Mouse (Mus musculus): ENCODE data around the gene Unkl. TPM values are rescaled to one million over a fixed set of nuclear protein-coding genes. Genes with fewer than 3 reads are reported as not detected.
"Not testable (repeated sequence)": the region's sequence is repeated elsewhere in the genome, so short reads cannot be mapped to it uniquely, and the experiment has no call there.

Unkl gene
- polyA plus RNA-seq, 1 experiment from 2014 or later, result 9.7 TPM

GRCm38 (mm10) chr17:25220746-25221145 is 32.5 kb downstream of the Unkl start:
- no peak for ATAC-seq (ENCODE audit: insufficient number of reproducible peaks, insufficient read depth, low FRiP score, low TSS enrichment, low read depth)
- H3K4me1 ChIP-seq, result peaks cover 19% of the 10 kb centered on the region
- no peaks in the 10 kb centered on the region for H3K27me3 ChIP-seq
- H3K4me3 ChIP-seq, result no peak overlapping the region
- H3K27ac ChIP-seq, result peak overlapping the region; percentile 66; the same call in 1 of the 2 replicates
- no peak overlapping the region for H3K9ac ChIP-seq
- H3K36me3 ChIP-seq, result peaks cover 63% of the 10 kb centered on the region
- no peak overlapping the region for H3K4me2 ChIP-seq
- no peaks in the 10 kb centered on the region for H3K9me3 ChIP-seq
- 72% methylated on average over 1 of the region's 1 CpGs for WGBS

- peak overlapping the region; percentile 57 for H3K9ac ChIP-seq
- no peaks in the 10 kb centered on the region for H3K27me3 ChIP-seq
- H3K4me3 ChIP-seq, result peak overlapping the region; percentile 41
- ATAC-seq (ENCODE audit: insufficient number of reproducible peaks, insufficient read depth, low FRiP score, low TSS enrichment, low read depth), result peak; percentile 74; the same call in 1 of the 2 replicates
- no peaks in the 10 kb centered on the region for H3K9me3 ChIP-seq
- peak overlapping the region; percentile 66 for H3K4me2 ChIP-seq
- 3% methylated on average over 15 of the region's 30 CpGs for WGBS
- peak overlapping the region; percentile 66 for H3K27ac ChIP-seq
- H3K4me1 ChIP-seq, result peaks cover 19% of the 10 kb centered on the region
- peaks cover 64% of the 10 kb centered on the region for H3K36me3 ChIP-seq
These were observed 33.8 kb downstream of the Unkl start for GRCm38 (mm10) chr17:25221821-25222503.

- H3K27me3 ChIP-seq, H3K9me3 ChIP-seq, H3K27ac ChIP-seq: not testable (repeated sequence)
- H3K9ac ChIP-seq, result peak overlapping the region; percentile 55
- WGBS, result 12% methylated on average over 16 of the region's 28 CpGs
- peak; percentile 78; the same call in 1 of the 2 replicates for ATAC-seq (ENCODE audit: insufficient number of reproducible peaks, insufficient read depth, low FRiP score, low TSS enrichment, low read depth)
- H3K4me3 ChIP-seq, result peak overlapping the region; percentile 41
- peak overlapping the region; percentile 66 for H3K4me2 ChIP-seq
- H3K36me3 ChIP-seq, result peaks cover 65% of the 10 kb centered on the region
- peaks cover 19% of the 10 kb centered on the region for H3K4me1 ChIP-seq
These were observed 34.3 kb downstream of the Unkl start for GRCm38 (mm10) chr17:25222504-25222940.

GRCm38 (mm10) chr17:25222951-25223601 is 34.9 kb downstream of the Unkl start:
- Histone ChIP-seq H3K36me3 (peaks cover 64% of the 10 kb centered on the region), H3K4me2 (peak overlapping the region; percentile 66), H3K27ac (no peak overlapping the region), H3K9ac (no peak overlapping the region), H3K4me3 (peak overlapping the region; percentile 41), H3K27me3 (no peaks in the 10 kb centered on the region), H3K4me1 (peaks cover 19% of the 10 kb centered on the region), H3K9me3 (no peaks in the 10 kb centered on the region)
- ATAC-seq (ENCODE audit: insufficient number of reproducible peaks, insufficient read depth, low FRiP score, low TSS enrichment, low read depth), result no peak
- WGBS, result 37% methylated on average over 6 of the region's 6 CpGs

- Histone ChIP-seq H3K9me3 (no peaks in the 10 kb centered on the region), H3K4me3 (no peak overlapping the region), H3K27me3 (no peaks in the 10 kb centered on the region), H3K27ac (no peak overlapping the region), H3K9ac (no peak overlapping the region), H3K4me1 (peaks cover 19% of the 10 kb centered on the region), H3K36me3 (peaks cover 62% of the 10 kb centered on the region), H3K4me2 (no peak overlapping the region)
- WGBS, result 88% methylated on average over 7 of the region's 7 CpGs
- no peak for ATAC-seq (ENCODE audit: insufficient number of reproducible peaks, insufficient read depth, low FRiP score, low TSS enrichment, low read depth)
These were observed 36.5 kb downstream of the Unkl start for GRCm38 (mm10) chr17:25224586-25225222.

- Histone ChIP-seq H3K4me1 (peaks cover 18% of the 10 kb centered on the region), H3K36me3 (peaks cover 63% of the 10 kb centered on the region), H3K4me2 (no peak overlapping the region), H3K4me3 (no peak overlapping the region), H3K9me3 (no peaks in the 10 kb centered on the region), H3K9ac (no peak overlapping the region), H3K27me3 (no peaks in the 10 kb centered on the region), H3K27ac (no peak overlapping the region)
- ATAC-seq (ENCODE audit: insufficient number of reproducible peaks, insufficient read depth, low FRiP score, low TSS enrichment, low read depth), result no peak
- 85% methylated on average over 4 of the region's 4 CpGs for WGBS
These were observed 37.5 kb downstream of the Unkl start for GRCm38 (mm10) chr17:25225659-25226058.

- H3K9ac ChIP-seq, result no peak overlapping the region
- 88% methylated on average over 5 of the region's 5 CpGs for WGBS
- no peak for ATAC-seq (ENCODE audit: insufficient number of reproducible peaks, insufficient read depth, low FRiP score, low TSS enrichment, low read depth)
- H3K4me3 ChIP-seq, result no peak overlapping the region
- no peaks in the 10 kb centered on the region for H3K27me3 ChIP-seq
- H3K9me3 ChIP-seq, result no peaks in the 10 kb centered on the region
- H3K4me2 ChIP-seq, result no peak overlapping the region
- no peaks in the 10 kb centered on the region; the same call in 1 of the 2 replicates for H3K4me1 ChIP-seq
- H3K36me3 ChIP-seq, result peaks cover 72% of the 10 kb centered on the region
- H3K27ac ChIP-seq, result no peak overlapping the region
These were observed 39.8 kb downstream of the Unkl start for GRCm38 (mm10) chr17:25227991-25228390.

- H3K9me3 ChIP-seq; H3K4me3 ChIP-seq; H3K27ac ChIP-seq; H3K27me3 ChIP-seq; H3K4me2 ChIP-seq; H3K4me1 ChIP-seq; ATAC-seq (ENCODE audit: insufficient number of reproducible peaks, insufficient read depth, low FRiP score, low TSS enrichment, low read depth); H3K9ac ChIP-seq: not testable (repeated sequence)
- 72% methylated on average over 17 of the region's 17 CpGs for WGBS
- peaks cover 67% of the 10 kb centered on the region for H3K36me3 ChIP-seq
These were observed 41.9 kb downstream of the Unkl start for GRCm38 (mm10) chr17:25230014-25230655.

GRCm38 (mm10) chr17:25230700-25231099 is 42.5 kb downstream of the Unkl start:
- no peak overlapping the region for H3K27ac ChIP-seq
- no peak overlapping the region for H3K4me2 ChIP-seq
- H3K9me3 ChIP-seq, result no peaks in the 10 kb centered on the region
- H3K9ac ChIP-seq, result no peak overlapping the region
- no peaks in the 10 kb centered on the region for H3K27me3 ChIP-seq
- no peak for ATAC-seq (ENCODE audit: insufficient number of reproducible peaks, insufficient read depth, low FRiP score, low TSS enrichment, low read depth)
- H3K4me3 ChIP-seq, result no peak overlapping the region
- WGBS, result 94% methylated on average over 3 of the region's 3 CpGs
- no peaks in the 10 kb centered on the region for H3K4me1 ChIP-seq
- H3K36me3 ChIP-seq, result peaks cover 68% of the 10 kb centered on the region

GRCm38 (mm10) chr17:25231621-25232020 is 43.4 kb downstream of the Unkl start:
- peaks cover 68% of the 10 kb centered on the region for H3K36me3 ChIP-seq
- H3K9me3 ChIP-seq; H3K27me3 ChIP-seq; H3K4me3 ChIP-seq; ATAC-seq (ENCODE audit: insufficient number of reproducible peaks, insufficient read depth, low FRiP score, low TSS enrichment, low read depth); H3K4me1 ChIP-seq; H3K4me2 ChIP-seq; H3K27ac ChIP-seq; H3K9ac ChIP-seq: not testable (repeated sequence)
- WGBS, result 81% methylated on average over 5 of the region's 11 CpGs

GRCm38 (mm10) chr17:25235635-25236034 is 47.4 kb downstream of the Unkl start:
- no peak overlapping the region for H3K4me2 ChIP-seq

More at GRCm38 (mm10) chr17:25235635-25236034, 47.4 kb downstream of the Unkl start:
- no peaks in the 10 kb centered on the region for H3K27me3 ChIP-seq
- H3K9me3 ChIP-seq, result no peaks in the 10 kb centered on the region
- no peak overlapping the region for H3K4me3 ChIP-seq
- peaks cover 34% of the 10 kb centered on the region for H3K36me3 ChIP-seq
- no peak overlapping the region for H3K27ac ChIP-seq
- 84% methylated on average over 9 of the region's 9 CpGs for WGBS
- ATAC-seq (ENCODE audit: insufficient number of reproducible peaks, insufficient read depth, low FRiP score, low TSS enrichment, low read depth), result no peak
- H3K9ac ChIP-seq, result no peak overlapping the region
- H3K4me1 ChIP-seq, result peaks cover 6% of the 10 kb centered on the region
